Mouse (Mus musculus) erythroblast, embryonic 14.5 days (primary cell): Measurements from ENCODE around the gene Fancl.

Experiments
- GATA1 ChIP-seq: IDR thresholded peaks from 2 replicates; pipeline ENCODE4 v1.6.1; 2012; ENCODE audit warnings: low read length, inconsistent platforms, mixed read lengths
- TAL1 ChIP-seq: IDR thresholded peaks from 3 replicates; pipeline ENCODE4 v1.6.1; 2012; ENCODE audit warnings: low read length, inconsistent platforms, mixed read lengths

GRCm38 (mm10) chr11:26452693-26453092, 66.8 kb downstream of the Fancl start:
- TF ChIP-seq TAL1 (no peak), GATA1 (no peak)
